Mouse (Mus musculus): ENCODE data around the gene Mat2b. TPM values are rescaled to one million over a fixed set of nuclear protein-coding genes. Genes with fewer than 3 reads are reported as not detected.

Mat2b gene
- 136 to 161 TPM (median 144 TPM) in 3 replicates for total RNA-seq (2017)

DNA sequence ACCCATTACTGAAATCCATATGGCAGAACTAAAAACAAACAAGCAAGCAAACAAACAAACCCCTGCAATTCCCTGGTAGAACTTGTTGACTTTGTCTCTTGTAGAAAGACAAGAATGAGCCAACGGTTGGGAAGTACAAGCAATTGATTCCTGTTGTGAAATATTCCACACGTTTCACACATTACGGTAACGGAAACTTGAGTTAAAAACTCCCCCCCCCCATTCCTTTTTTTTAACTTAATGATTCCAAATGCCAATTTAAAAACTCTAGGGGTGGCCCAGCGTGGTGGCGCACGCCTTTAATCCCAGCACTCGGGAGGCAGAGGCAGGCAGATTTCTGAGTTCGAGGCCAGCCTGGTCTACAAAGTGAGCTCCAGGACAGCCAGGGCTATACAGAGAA is at the start of gene Mat2b:
Mat2b (minus strand) TSS at position 101 of the 400 bp plus-strand sequence.
- ATAC-seq (replicated peaks; ENCODE audit: insufficient number of reproducible peaks, low FRiP score, low TSS enrichment, poor library complexity, severe bottlenecking) = no peak

DNA sequence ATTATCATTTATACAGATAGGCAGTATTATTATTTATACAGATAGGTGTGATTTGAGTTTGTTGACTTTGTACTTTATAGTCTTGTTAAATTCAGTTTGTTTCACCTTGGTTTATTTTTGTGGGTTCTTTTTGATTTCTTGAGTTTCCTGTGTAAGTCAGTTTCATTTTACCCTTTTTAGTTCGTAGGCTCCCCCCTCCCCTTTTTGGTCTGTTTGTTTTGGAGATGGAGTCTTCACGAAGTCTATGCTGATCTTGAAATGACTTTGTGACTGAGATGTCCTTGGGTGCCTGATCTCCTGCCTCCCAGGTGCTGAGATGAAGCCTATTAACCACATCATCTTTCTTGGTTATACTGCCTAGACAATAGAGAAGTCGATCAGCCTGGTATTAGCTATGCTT is 49.3 kb upstream of the Mat2b start:
- ATAC-seq (replicated peaks; ENCODE audit: insufficient number of reproducible peaks, low FRiP score, low TSS enrichment, poor library complexity, severe bottlenecking) = no peak

DNA sequence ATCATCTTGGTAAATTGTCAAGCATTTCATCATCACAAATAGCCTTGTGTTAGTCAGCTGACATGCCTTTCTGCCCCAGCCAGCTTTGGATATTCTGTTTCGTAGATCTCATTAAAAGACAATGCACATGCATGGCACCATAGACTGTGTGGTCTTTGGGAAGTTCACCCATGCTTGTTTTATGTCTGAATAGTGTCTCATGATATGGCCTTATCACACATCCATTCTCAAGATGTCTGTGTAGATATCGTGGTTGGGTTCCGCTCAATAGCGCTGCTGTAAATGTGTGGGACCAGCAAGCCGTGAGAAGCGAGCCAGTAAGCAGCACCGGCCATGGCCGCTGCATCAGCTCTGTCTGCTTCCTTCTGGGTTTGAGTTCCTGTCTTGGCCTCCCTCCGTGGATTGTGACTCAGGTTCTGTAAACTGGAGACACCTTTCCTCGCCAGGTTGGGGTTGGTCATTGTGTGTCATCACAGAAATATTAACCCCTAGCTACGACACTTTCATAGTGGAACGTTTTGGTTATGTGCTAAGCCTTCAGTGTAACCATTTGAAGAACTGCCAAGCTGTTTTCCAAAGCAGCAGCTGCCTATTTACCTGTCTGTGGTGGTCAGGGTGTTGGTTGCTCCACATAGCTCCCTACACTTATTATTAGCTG is 46.7 kb upstream of the Mat2b start:
- ATAC-seq (replicated peaks; ENCODE audit: insufficient number of reproducible peaks, low FRiP score, low TSS enrichment, poor library complexity, severe bottlenecking) = no peak

DNA sequence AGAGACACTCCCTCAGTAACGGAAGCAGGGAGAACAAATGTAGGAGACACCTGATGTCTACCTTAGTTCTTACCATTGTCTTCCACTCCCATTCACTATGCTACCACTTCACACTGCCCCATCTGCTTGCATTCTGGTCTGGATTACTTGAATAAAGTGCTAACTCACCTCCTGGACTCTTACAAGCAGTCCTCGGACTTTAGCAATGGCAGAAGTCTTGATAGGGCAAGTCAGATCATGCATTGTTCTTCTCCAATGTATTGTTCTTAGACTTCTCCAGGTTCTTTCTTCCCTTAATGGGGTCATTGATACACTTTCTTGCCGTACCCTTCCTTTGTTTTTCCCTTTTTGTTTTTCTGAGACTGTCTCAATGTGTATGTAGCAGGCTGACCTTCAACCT is 42.4 kb upstream of the Mat2b start:
- no peak for ATAC-seq (replicated peaks; ENCODE audit: insufficient number of reproducible peaks, low FRiP score, low TSS enrichment, poor library complexity, severe bottlenecking)

DNA sequence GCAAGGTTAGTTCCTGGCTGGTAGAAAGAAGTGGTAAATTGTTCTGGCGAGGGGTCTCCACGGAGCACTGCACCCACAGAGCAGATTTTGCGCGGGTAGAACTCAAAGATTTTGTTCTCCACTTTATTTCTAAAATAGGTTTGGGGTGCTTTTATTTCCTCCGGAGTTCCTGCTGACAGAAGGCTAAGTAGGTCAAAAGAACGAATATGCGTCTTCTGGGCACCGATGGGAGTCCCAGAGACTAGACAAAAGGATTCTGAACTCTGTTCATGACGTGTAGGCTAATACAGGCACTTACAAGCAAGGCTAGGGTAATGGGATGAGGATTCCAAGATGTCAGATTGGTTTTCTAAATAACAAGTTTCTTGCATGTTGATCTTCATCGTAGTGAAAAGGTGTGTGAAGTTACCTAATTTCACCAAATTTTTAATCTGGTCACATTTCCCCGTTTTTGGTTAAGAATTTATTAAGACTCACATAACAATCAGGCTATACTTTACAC is 39.3 kb upstream of the Mat2b start:
- no peak for ATAC-seq (replicated peaks; ENCODE audit: insufficient number of reproducible peaks, low FRiP score, low TSS enrichment, poor library complexity, severe bottlenecking)

DNA sequence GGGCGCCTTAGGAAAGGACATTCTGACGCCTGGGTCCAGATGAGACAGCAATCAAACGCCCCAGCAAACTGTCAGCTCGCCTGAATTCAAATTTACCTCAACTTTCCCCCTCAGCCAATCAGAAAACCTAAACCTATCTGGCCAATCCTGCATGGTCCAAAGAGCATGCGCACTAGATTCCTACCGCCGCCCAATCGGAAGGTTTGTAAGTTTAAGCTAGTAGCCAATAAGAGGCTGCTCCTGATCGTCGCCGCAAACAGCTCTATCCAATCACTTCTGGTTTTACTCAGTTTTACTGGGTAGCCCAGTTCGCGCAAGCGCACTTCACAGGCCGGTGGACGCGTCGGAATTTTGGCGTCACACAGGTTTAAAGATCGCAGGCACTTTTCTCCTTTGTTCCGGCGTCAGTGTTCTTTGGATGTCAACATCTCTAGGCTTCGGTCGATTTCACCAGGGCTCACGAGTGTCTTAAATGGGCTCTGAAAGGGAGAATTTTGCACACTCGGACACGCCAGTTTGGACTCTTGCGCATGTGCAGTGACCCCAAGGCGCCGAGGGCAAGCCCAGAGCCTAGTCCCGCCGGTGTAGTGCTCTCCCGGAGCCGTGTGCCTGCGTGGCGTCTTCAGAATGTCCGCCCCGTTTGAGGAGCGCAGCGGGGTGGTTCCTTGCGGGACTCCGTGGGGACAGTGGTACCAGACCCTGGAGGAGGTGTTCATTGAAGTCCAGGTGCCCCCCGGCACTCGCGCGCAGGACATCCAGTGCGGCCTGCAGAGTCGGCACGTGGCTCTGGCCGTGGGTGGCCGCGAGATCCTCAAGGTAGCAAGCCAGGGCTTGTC is 38.6 kb upstream of the Mat2b start, which contains the start of the genes Hmmr and Nudcd2:
Hmmr (minus strand) TSS at position 84 of the 836 bp plus-strand sequence.
Nudcd2 (plus strand) TSS at position 329 of the 836 bp plus-strand sequence.
- ATAC-seq (replicated peaks; ENCODE audit: insufficient number of reproducible peaks, low FRiP score, low TSS enrichment, poor library complexity, severe bottlenecking) = peak; percentile 97

DNA sequence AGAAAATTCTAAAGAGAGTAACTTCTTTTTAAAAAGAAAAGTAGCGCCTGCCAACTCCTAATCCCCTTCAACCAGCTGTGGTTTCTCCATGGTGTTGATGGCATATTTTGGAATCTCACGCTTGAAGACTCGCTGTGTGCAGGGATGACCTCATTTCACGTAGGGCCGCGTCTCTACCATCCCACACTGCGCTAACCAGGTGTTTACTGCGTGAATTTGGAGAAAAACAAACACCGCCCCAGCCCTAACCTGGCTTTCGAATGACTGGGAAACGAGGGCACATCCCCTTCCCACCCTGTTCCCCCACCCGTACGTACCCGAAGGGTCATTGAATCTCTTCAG is 38.0 kb upstream of the Mat2b start:
- no peak for ATAC-seq (replicated peaks; ENCODE audit: insufficient number of reproducible peaks, low FRiP score, low TSS enrichment, poor library complexity, severe bottlenecking)

DNA sequence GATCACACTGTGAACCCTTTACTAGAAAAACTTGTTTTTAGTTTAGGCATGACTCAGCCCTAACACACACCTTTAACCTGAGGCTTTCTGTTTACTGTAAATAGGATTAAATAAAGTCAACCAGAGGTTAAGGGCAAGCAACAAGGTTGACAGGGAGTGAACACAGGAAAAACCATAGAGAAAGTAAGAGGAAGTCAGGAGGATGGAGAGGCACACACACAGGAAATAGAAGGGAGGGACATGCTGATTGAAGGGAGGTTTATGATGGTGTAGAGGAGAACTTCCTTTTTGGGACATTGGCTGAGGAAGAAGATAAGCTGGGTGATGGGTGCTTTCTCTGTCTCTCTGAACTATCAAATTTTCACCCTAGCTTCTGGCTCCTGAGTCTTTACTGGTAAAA is 23.3 kb upstream of the Mat2b start:
- peak; percentile 70; the same call in 1 of the 2 replicates for ATAC-seq (replicated peaks; ENCODE audit: insufficient number of reproducible peaks, low FRiP score, low TSS enrichment, poor library complexity, severe bottlenecking)

DNA sequence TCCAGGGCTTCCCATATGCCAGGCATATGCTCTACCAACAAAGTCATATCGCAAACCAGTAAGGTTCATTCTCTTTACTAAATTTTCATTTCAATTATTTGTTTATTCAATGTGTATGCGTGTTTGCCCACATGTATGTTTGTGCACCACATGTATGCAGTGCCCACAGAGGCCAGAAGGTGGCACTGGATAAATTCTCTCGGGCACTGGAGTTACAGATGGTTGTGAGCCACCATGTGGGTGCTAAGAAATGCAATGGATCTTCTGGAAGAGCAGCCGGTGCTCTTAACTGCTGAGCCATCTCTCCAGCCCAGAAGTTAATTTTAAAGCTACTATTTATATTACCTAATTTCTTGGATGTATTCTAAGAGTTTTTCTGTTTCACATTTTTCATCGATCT is 20.5 kb upstream of the Mat2b start:
- ATAC-seq (replicated peaks; ENCODE audit: insufficient number of reproducible peaks, low FRiP score, low TSS enrichment, poor library complexity, severe bottlenecking) = no peak

DNA sequence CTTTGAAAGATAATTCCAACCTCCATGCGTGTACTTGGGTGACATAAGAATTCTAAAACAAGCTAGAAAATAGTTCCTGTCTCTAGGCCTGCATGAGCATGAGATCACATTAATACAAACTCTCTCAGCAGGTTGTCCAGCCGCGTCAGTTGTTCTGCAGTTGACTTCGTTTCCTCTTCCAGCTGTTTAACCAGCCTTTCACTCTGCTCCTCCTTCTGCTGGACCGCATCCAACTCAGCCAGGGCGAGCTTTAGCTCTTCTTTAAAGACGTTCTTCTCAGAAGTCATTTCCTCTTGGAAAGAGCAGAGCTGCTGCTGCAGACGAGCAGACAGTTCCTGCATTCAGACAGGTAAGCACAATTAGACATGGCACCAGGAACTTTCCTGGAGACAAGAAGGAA is 18.9 kb upstream of the Mat2b start:
- ATAC-seq (replicated peaks; ENCODE audit: insufficient number of reproducible peaks, low FRiP score, low TSS enrichment, poor library complexity, severe bottlenecking) = no peak

DNA sequence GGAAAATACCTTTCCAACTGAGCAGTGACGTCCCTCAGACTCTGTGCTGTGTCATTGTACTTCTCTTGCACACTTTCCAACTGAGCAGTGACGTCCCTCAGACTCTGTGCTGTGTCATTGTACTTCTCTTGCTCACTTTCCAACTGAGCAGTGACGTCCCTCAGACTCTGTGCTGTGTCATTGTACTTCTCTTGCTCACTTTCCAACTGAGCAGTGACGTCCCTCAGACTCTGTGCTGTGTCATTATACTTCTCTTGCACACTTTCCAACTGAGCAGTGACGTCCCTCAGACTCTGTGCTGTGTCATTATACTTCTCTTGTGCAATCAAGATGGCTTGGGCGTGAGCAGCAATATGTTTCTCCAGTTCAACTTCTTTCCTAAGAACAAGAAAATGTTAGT is 14.9 kb upstream of the Mat2b start:
- peak; percentile 87 for ATAC-seq (replicated peaks; ENCODE audit: insufficient number of reproducible peaks, low FRiP score, low TSS enrichment, poor library complexity, severe bottlenecking)

DNA sequence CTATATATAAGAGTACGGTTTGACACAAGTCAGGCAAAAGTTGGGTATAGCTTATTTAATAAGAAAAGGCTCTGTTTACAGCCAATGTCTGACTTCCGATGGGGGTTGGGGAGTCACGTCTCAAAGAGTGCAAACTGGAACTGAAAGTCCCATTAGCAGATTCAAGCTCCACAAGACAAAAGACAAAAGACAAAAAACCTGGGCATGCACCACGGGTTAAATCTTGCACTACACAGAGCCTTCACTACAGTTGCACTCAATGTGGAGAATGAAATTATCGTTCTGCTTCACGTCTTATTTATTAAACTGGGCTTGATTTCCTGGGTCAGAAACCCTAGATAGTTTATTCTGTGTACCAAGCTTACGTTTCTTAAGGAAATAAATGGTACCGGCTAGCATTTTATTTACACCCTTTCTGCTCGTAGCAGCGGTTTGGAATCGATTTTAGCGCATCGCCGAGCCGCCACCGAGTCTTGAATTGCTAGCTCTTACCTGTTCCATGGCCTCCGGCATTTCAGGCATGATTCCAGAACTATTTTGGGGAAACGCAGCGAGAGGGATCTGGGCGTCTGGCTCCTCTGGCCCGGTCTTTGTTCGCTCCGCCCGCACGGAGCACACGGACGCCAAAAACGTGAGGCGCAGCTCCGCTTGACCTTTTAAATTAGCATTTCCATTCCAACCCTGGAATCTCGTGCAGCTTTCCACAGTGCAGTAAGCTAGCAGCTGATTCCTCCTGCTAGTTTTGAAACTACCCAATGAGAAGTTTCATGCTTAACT is 504 bp downstream of the Mat2b start:
- no peak; the same call in 1 of the 2 replicates for ATAC-seq (replicated peaks; ENCODE audit: insufficient number of reproducible peaks, low FRiP score, low TSS enrichment, poor library complexity, severe bottlenecking)

DNA sequence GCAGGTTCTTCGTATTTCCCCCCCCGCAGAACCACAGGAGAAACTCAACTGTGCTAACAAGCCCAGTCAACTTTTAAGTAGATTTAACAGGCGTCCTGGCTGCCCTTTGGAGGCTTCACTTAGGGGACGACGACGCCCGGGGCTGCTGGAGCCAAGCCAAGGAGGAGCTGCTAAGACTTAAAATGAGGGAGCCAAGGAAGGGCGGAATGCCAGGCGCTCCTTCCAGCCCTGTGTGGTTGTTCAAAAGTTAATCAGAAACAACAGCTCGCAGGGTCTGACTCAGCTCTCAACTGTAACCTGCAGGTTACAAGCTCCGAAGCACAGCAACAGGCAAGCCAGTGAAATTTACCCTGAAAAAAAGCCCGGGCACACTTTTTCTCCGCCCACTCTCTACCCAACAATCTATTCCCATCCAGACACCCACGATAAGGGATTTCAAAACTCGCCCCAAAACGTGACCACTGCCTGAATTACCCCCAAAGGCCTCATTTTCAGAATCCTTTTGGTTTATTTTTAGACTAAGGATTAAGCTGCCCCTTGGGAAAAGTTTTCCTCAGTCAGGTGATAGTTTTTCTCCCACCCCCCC is 1.5 kb downstream of the Mat2b start:
- ATAC-seq (replicated peaks; ENCODE audit: insufficient number of reproducible peaks, low FRiP score, low TSS enrichment, poor library complexity, severe bottlenecking) = no peak

DNA sequence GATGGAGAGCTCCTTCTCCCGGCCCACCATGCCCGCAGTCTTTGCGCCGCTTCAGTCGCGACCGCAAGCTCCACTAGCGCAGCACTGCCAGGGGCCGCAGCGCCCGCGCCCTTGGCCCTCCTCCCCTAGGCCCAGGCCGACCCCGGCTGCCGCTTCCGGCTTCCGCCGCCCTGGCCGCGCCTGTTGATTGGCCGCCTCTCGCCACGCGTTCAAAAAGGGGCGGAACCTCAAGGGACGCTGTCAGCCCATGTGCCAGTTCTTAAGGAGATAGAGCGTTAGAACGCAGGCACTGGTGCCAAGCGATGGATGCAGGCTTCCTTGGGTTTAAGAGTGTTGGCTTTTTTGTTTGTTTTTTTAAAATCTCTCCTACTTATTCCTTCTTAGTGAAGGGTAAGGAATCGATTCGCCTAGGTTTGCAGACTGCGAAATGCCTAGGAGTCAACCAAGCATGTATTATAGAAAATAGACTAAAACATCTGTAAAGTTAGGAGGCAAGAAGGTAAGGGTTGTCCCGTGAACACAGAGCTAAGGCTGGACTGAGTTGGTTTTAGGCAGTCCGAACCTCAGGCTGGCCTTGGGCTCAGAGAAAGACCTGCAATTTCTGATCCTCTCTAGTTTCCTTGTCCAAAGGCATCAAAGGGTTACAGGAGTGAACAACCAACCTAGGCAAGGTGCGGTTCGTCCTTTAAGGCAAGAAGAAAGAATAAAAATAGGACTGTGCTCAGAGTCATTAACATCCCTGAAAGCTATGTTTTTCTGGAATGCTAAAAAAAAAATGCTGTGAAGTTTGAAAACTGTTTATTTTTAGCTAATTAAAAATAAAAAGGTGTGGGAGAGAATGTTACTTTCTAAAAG is 2.3 kb downstream of the Mat2b start:
- peak; percentile 90 for ATAC-seq (replicated peaks; ENCODE audit: insufficient number of reproducible peaks, low FRiP score, low TSS enrichment, poor library complexity, severe bottlenecking)

DNA sequence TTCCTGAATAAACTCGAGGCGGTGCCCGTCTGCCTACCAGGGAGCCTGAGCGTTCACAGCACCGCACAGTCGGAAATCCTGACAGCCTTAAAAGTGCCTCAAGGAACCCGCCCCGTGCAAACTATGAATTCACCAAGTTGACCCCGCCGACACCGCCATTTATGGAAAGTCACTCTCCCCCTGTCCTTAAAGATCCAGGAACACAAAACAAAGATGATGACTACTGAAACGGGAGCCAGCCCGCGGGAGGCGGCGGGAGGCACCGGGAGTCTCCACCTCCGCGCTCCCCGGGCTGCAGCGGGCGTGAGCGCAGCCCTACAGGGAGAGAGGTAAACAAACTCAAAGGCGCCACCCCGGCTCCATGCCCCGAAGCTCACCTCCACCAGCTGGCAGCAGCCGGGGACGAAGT is 2.9 kb downstream of the Mat2b start:
- ATAC-seq (replicated peaks; ENCODE audit: insufficient number of reproducible peaks, low FRiP score, low TSS enrichment, poor library complexity, severe bottlenecking) = peak; percentile 19

DNA sequence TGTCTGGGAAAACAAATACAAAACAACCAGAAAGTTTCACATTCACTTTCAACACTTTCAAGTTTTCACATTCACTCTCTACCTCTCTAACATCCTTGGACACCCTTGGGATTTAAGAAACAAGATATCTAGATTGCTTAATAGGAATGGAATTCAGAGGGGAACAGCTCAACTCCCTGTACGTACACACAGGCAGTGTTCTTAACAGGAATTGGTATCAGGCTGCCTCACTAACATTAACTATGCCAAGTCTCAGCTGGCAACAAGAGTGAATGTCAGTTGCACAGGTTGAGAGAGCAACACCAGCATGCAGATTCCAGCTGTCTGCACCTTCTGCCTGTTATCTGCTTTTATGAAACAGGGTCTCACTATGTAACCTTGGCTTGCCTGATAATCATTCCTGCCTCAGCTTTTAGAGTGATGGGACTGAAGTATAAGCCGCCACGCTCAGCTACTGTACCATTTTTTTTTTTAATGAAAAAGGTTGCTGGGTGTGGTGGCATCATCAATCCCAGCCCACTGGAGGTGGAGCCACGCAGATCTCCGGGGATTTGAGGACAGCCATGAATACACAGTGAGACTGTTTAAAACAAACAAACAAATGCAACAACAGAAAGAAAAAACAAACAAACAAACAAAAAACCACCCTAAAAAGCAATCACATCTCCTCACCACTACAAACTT is 4.4 kb downstream of the Mat2b start:
- ATAC-seq (replicated peaks; ENCODE audit: insufficient number of reproducible peaks, low FRiP score, low TSS enrichment, poor library complexity, severe bottlenecking) = no peak

DNA sequence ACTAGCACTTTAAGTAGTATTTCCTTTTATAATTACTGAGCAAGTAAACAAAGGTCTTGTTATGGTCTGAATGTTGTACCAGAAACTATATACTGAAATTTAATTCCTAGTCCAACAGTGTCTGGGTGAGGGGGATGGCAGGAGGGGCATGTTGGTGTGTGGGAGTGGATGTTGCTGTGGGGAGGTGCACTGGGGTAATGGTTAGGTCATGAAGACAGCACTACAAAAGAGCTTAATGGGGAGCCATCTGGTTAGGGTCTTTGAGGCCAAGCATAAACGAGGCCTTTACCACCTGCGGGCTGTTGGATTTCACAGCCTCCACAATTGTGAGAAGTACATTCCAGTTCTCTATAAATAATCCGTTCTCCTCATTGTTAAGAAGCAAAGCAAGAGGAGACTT is 11.7 kb downstream of the Mat2b start:
- ATAC-seq (replicated peaks; ENCODE audit: insufficient number of reproducible peaks, low FRiP score, low TSS enrichment, poor library complexity, severe bottlenecking) = no peak

DNA sequence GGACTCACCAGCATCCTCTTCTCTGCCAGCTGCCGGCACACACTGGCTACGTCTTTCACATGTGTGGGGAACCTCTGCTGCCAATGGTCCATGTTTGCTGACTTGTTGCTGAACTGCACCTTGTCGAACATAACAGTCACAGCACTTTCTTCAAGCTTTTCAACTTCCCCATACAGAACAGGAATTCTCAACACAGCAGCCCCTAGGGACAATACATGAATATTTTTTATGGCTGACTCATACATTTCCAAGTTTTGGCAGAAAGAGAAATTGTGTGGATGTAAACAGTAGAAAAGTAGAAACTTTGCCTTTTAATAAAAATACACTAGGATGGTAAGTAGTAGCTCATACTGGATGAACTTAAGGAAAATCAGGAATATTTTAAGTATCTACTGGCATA is 12.5 kb downstream of the Mat2b start:
- ATAC-seq (replicated peaks; ENCODE audit: insufficient number of reproducible peaks, low FRiP score, low TSS enrichment, poor library complexity, severe bottlenecking) = no peak

Measured in monocyte, adult 5-6 weeks (primary cell).